Mouse (Mus musculus): Measurements from ENCODE around the gene Specc1l. TPM values are rescaled to one million over a fixed set of nuclear protein-coding genes. Genes with fewer than 3 reads are reported as not detected.
"Not testable (repeated sequence)": the region's sequence is repeated elsewhere in the genome, so short reads cannot be mapped to it uniquely, and the experiment has no call there.

The Specc1l gene
- polyA plus RNA-seq, 1 experiment from 2014 or later = 9.2 TPM

DNA sequence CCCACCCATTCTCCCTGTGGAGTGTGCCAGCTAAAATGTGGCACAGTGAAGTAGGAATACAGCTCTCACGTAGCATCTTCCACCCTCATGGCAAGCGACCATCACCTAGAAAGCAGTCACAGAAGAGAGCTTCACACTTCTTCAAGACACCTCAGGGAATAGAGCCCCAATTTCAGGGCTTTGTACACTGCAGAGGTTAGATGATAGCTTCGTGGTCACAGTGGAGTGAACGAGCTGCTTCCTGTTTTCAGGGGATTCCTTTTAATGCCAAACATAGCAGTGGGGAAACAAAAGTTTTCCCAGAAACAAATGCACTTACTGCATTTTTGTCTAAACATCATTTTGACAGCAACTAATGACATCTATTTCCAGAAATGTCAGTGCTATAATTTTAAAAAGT, 77.5 kb downstream of the Specc1l start:
- ATAC-seq (ENCODE audit: low FRiP score, low TSS enrichment) (no peak), DNase-seq (ENCODE audit: low spot score) (no peak)
- H3K27me3 ChIP-seq (ENCODE audit: control insufficient read depth, insufficient read depth, low read length) = no peaks in the 10 kb centered on the region
- H3K4me2 ChIP-seq (replicated peaks; ENCODE audit: low read depth) = no peak overlapping the region
- no peak overlapping the region for H3K4me3 ChIP-seq (ENCODE audit: low read depth, low read length)
- WGBS = 71% methylated on average over 4 of the region's 4 CpGs
- no peak for TF ChIP-seq CTCF (IDR thresholded peaks at IDR 0.05; ENCODE audit: low read depth)
- no peak for TF ChIP-seq EP300 (optimal IDR thresholded peaks at IDR 0.05)
- H3K4me1 ChIP-seq (replicated peaks; ENCODE audit: control insufficient read depth, insufficient read depth) = no peaks in the 10 kb centered on the region
- peaks cover 7% of the 10 kb centered on the region; the same call in 1 of the 2 replicates for H3K36me3 ChIP-seq (ENCODE audit: control insufficient read depth, insufficient read depth, low read length)
- no peak overlapping the region for H3K27ac ChIP-seq (replicated peaks)
- no peaks in the 10 kb centered on the region for H3K9me3 ChIP-seq (ENCODE audit: control insufficient read depth, low read length)
- no peak overlapping the region for H3K9ac ChIP-seq (ENCODE audit: low read length)

DNA sequence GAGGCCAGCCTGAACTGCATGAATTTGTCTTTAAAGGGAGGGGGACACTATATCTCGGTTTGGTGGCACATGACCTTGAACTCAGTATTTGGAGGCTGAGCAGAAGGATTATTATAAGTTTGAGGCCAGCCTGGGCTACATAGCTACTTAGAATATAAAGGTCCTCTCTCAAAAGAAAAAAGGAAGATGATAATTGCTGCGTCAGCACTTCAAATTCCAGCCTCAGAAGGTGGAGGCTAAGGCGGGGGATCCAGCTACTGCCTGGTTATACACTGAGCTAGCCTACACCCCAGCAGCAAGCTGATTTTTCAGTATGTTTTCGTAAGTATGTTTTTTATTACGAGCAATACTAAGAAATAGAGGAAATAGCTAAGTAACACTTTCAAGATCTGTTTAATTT, 78.8 kb downstream of the Specc1l start:
- WGBS = 91% methylated on average over 5 of the region's 5 CpGs
- Histone ChIP-seq H3K9me3 (ENCODE audit: control insufficient read depth, low read length) (no peaks in the 10 kb centered on the region), H3K4me2 (replicated peaks; ENCODE audit: low read depth) (no peak overlapping the region), H3K4me1 (replicated peaks; ENCODE audit: control insufficient read depth, insufficient read depth) (no peaks in the 10 kb centered on the region), H3K27me3 (ENCODE audit: control insufficient read depth, insufficient read depth, low read length) (no peaks in the 10 kb centered on the region), H3K4me3 (ENCODE audit: low read depth, low read length) (no peak overlapping the region), H3K27ac (replicated peaks) (no peak overlapping the region), H3K9ac (ENCODE audit: low read length) (no peak overlapping the region), H3K36me3 (ENCODE audit: control insufficient read depth, insufficient read depth, low read length) (peaks cover 10% of the 10 kb centered on the region)
- ATAC-seq (ENCODE audit: low FRiP score, low TSS enrichment) (no peak), DNase-seq (ENCODE audit: low spot score) (no peak)
- no peak for TF ChIP-seq EP300 (optimal IDR thresholded peaks at IDR 0.05)

DNA sequence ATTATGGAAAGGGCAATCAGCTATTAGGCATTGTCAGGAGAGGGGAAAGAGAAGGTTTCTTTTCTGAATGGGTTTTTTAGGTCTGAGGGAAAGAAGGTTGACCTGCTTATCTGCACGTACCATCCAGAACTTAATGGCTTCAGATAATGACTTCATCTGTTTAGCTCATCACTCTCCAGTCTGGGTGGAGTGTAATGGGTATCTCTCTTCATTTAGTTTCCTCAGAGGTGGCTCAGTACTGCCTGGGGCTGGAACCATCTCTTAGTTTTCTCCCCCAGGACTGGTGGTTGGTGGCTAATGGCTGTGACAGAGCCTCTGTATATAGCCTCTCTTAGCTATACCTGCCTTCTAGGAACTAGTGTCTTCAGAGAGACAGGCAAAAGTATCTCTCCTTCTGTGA, 79.5 kb downstream of the Specc1l start:
- no peak overlapping the region for H3K27ac ChIP-seq (replicated peaks)
- TF ChIP-seq CTCF (IDR thresholded peaks at IDR 0.05; ENCODE audit: low read depth) (no peak), EP300 (optimal IDR thresholded peaks at IDR 0.05) (no peak)
- no peaks in the 10 kb centered on the region for H3K4me1 ChIP-seq (replicated peaks; ENCODE audit: control insufficient read depth, insufficient read depth)
- no peak for ATAC-seq (ENCODE audit: low FRiP score, low TSS enrichment)
- H3K4me3 ChIP-seq (ENCODE audit: low read depth, low read length) = no peak overlapping the region
- no peaks in the 10 kb centered on the region for H3K9me3 ChIP-seq (ENCODE audit: control insufficient read depth, low read length)
- H3K36me3 ChIP-seq (ENCODE audit: control insufficient read depth, insufficient read depth, low read length) = peaks cover 10% of the 10 kb centered on the region
- 81% methylated on average over 1 of the region's 1 CpGs for WGBS
- H3K9ac ChIP-seq (ENCODE audit: low read length) = no peak overlapping the region
- DNase-seq (ENCODE audit: low spot score) = no peak
- H3K27me3 ChIP-seq (ENCODE audit: control insufficient read depth, insufficient read depth, low read length) = no peaks in the 10 kb centered on the region
- no peak overlapping the region for H3K4me2 ChIP-seq (replicated peaks; ENCODE audit: low read depth)

DNA sequence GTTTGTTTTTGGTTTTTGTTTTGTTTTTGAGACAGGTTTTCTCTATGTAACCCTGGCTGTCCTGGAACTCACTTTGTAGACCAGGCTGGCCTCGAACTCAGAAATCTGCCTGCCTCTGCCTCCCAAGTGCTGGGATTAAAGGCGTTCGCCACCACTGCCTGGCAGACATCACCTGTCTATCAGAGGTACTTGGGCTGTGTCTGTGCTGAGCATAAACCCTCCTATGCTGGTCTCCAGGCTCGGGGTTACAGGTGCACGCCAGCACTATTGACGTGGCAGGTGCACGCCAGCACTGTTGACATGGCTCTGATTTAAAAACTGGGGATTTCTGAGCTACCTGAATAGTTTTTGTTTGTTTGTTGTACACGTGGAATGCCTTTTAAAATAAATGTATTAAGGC, 80.3 kb downstream of the Specc1l start:
- not testable (repeated sequence) for DNase-seq (ENCODE audit: low spot score); H3K4me3 ChIP-seq (ENCODE audit: low read depth, low read length); ATAC-seq (ENCODE audit: low FRiP score, low TSS enrichment); H3K27me3 ChIP-seq (ENCODE audit: control insufficient read depth, insufficient read depth, low read length); H3K27ac ChIP-seq (replicated peaks); H3K4me2 ChIP-seq (replicated peaks; ENCODE audit: low read depth); H3K4me1 ChIP-seq (replicated peaks; ENCODE audit: control insufficient read depth, insufficient read depth); H3K9ac ChIP-seq (ENCODE audit: low read length); H3K9me3 ChIP-seq (ENCODE audit: control insufficient read depth, low read length)
- WGBS = 89% methylated on average over 8 of the region's 8 CpGs
- peaks cover 10% of the 10 kb centered on the region for H3K36me3 ChIP-seq (ENCODE audit: control insufficient read depth, insufficient read depth, low read length)

DNA sequence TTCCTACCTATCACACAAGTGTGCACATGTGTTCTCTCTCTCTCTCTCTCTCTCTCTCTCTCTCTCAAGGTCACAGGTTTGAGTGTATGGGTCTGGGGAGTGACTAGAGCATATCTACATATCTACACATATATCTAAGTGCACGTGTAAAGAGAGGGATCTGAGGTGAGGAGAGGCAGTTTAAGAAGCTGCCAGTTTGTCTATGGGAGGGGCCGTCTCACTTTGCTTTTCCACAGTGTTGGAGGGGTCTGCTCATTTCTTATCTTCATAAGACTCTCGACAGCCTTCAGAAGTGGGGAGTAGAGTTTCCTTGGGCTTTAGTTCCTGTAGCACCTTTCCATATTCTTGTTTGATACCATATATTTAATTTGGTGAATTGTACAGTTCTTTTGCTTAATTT, 81.4 kb downstream of the Specc1l start:
- Histone ChIP-seq H3K4me1 (replicated peaks; ENCODE audit: control insufficient read depth, insufficient read depth) (no peaks in the 10 kb centered on the region), H3K9ac (ENCODE audit: low read length) (no peak overlapping the region), H3K27me3 (ENCODE audit: control insufficient read depth, insufficient read depth, low read length) (no peaks in the 10 kb centered on the region), H3K4me3 (ENCODE audit: low read depth, low read length) (no peak overlapping the region), H3K9me3 (ENCODE audit: control insufficient read depth, low read length) (no peaks in the 10 kb centered on the region), H3K4me2 (replicated peaks; ENCODE audit: low read depth) (no peak overlapping the region), H3K27ac (replicated peaks) (no peak overlapping the region), H3K36me3 (ENCODE audit: control insufficient read depth, insufficient read depth, low read length) (peaks cover 10% of the 10 kb centered on the region)
- ATAC-seq (ENCODE audit: low FRiP score, low TSS enrichment) (no peak), DNase-seq (ENCODE audit: low spot score) (no peak)
- TF ChIP-seq EP300 (optimal IDR thresholded peaks at IDR 0.05) = no peak
- no peak for TF ChIP-seq CTCF (IDR thresholded peaks at IDR 0.05; ENCODE audit: low read depth)
- 68% methylated on average over 3 of the region's 3 CpGs for WGBS

DNA sequence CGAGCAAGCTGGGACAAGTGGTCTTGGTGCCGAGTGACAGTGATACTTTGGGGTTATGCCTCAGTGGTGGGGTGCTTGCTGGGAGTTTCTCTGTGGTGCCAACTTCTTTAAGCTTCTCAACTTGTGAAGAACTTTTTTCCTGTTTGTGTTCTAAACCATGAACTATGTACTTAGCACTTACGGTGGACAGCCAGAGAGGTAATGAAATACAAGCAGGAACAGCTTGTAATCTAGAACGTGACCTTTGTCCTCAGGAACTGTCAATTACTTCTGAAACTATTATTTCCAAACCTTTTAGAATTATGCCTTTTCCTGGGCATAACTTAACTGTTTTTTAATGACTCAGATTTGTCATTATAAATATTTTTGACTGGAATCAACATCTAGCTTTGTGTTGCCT, 82.5 kb downstream of the Specc1l start:
- TF ChIP-seq EP300 (optimal IDR thresholded peaks at IDR 0.05) (no peak), CTCF (IDR thresholded peaks at IDR 0.05; ENCODE audit: low read depth) (no peak)
- peaks cover 6% of the 10 kb centered on the region; the same call in 1 of the 2 replicates for H3K36me3 ChIP-seq (ENCODE audit: control insufficient read depth, insufficient read depth, low read length)
- no peak overlapping the region for H3K4me2 ChIP-seq (replicated peaks; ENCODE audit: low read depth)
- no peaks in the 10 kb centered on the region for H3K27me3 ChIP-seq (ENCODE audit: control insufficient read depth, insufficient read depth, low read length)
- no peaks in the 10 kb centered on the region for H3K9me3 ChIP-seq (ENCODE audit: control insufficient read depth, low read length)
- WGBS = 56% methylated on average over 4 of the region's 4 CpGs
- H3K4me1 ChIP-seq (replicated peaks; ENCODE audit: control insufficient read depth, insufficient read depth) = no peaks in the 10 kb centered on the region
- DNase-seq (ENCODE audit: low spot score) (no peak), ATAC-seq (ENCODE audit: low FRiP score, low TSS enrichment) (no peak)
- H3K4me3 ChIP-seq (ENCODE audit: low read depth, low read length) = no peak overlapping the region
- H3K27ac ChIP-seq (replicated peaks) = no peak overlapping the region
- no peak overlapping the region for H3K9ac ChIP-seq (ENCODE audit: low read length)
